Mouse (Mus musculus) cerebellum, adult 9-10 months (tissue): ENCODE results near the gene Fam117a.

Experiments
- DNase-seq: peaks from one replicate; pipeline ENCODE4 v3.0.0; 2022

Fam117a gene

DNA sequence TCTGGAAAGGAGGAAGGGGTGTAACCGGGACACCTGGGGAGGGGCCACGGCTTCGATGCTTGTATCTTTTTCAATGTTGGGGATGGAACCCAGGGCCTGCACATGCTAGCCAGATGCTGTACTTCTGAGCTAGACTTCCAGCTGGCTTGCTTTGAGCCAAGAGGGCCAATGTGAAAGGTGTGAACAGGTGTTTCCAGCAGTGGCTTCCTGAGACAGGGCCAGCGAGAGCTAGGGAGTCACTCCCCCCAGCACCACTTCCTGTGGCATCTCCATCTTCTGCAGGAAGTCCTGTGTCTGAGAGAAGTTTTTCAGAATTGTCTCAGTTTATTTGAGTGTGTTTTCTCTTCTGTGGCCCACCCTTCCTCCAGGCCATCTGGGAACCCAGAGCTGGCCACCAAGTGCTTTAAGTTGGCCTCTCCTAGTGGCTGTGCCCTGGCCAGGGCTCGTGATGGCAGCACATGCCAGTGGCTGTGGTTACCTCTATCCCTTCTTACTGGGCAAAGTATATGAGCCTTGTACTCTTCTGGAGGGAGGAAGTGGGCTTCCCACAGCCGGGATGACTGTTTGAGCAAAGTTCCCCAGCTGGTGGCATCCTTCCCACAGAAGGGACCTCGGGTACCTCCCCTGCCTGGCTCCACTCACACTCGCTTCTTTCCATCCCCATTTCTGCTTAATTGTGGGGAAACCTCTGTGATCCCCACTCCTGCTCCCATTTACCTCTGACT is 30.4 kb downstream of the Fam117a start:
- no peak for DNase-seq

GRCm38 (mm10) chr11:95368231-95368823 is 31.5 kb downstream of the Fam117a start:
- DNase-seq = no peak

DNA sequence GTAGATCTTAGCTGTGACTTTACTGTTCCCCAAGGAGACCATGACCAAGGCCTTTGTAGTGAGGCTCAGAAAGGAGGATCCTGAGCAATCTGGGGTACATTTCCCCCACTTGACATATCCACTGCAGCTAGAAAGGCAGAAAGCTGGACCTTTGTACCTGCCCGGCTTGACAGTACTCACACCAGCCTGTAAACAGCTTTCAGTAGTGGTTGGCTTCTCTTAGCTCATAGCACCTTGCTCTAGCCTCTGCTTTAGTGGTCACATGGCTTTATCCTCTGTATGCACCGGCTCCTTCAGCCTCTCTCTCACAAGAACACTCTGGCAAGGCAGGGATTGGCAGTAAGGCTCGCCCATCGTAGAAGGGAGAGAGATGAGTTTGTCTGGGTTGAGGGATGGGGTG is 32.1 kb downstream of the Fam117a start:
- no peak for DNase-seq

DNA sequence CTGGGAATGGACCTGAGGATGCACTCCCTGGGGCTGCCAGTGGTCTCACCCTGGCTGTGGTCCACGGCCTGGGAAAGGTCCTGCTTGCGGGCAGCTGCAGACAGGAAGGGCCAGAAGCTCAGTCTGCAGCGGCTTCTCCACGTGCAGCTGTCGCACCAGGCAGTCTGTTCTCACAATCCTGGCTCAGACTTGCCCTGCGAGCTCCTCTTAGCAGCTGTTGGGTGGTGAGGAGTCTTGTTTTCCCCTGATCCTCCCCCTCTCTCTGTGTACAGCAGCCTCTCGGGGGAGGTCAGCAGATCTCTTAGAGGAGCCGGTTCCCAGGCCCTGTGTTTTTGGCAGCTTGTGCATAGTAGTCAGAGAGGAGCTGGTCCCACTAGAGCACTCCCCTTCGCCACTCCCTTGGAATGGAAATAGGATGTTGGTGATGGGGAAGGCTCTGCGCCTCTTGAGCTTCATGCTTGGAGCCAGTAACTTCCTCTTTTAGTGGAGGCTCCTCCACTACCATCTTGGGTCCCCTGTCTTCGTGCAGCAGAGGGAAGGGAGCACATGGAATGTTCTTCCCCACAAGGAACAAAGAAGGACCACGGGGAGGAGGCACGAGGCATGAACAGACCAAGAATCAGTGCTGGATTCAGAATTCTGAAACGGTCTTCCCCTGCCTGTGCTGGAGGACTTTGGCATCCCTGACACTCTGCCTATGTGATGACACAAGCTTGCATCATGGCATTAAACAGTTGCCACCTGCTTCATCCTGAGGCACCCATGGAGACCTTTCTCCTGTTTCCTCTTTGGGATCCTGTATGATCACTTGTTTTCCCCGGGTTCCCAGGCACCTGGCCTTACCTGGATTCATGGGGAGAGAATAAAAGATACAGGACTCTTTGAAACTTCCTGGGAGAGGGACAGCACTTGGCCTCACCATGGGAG is 33.4 kb downstream of the Fam117a start:
- DNase-seq = no peak

GRCm38 (mm10) chr11:95371182-95371581 is 34.4 kb downstream of the Fam117a start:
- DNase-seq = no peak

DNA sequence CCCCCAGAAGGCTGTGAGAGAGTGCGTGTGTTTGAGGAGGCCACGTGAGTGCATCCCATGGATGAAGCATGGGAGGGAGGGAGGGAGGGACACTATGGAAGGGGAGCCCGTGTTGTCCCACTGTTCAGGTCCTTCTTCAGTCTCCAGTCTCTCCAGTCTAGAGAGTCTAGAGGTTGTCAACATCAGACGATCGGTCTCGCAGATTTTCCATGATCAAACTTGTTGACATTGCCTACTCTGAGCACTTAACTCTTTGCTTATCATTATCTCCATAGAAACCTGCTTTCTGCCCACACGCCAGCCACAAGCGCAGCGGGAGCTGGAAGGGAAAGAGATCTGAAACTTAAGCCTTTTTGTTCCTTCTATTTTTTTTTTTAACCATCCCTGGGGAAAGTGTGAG is 42.1 kb downstream of the Fam117a start:
- no peak for DNase-seq

- DNase-seq = no peak
Observed at GRCm38 (mm10) chr11:95379552-95379951, 42.7 kb downstream of the Fam117a start.

DNA sequence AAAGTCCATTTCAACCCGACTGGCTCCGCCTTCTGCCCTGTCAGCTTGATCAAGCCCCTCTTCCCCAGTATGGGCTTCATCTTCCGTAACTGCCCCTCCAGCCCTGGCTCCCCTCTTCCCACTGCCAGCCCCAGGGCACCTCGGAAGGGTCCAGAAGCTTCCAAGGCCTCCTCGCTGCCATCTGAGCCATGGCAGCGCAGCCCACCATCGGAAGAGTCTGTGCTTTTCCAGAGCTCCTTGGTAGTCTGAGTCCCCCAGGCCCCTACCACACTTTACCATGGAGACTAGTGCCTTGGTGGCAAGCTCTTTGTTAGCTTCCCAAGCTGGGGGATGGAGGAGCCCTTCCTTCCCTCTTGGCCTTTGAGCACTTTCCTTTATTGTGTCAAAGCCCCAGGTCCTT is 43.9 kb downstream of the Fam117a start:
- peak; percentile 18 for DNase-seq

- DNase-seq = peak; percentile 18
Observed at GRCm38 (mm10) chr11:95381146-95381545, 44.3 kb downstream of the Fam117a start.

- DNase-seq = peak; percentile 60
Observed at GRCm38 (mm10) chr11:95383331-95383986, 46.6 kb downstream of the Fam117a start.

GRCm38 (mm10) chr11:95384004-95384318 is 47.1 kb downstream of the Fam117a start:
- no peak for DNase-seq

DNA sequence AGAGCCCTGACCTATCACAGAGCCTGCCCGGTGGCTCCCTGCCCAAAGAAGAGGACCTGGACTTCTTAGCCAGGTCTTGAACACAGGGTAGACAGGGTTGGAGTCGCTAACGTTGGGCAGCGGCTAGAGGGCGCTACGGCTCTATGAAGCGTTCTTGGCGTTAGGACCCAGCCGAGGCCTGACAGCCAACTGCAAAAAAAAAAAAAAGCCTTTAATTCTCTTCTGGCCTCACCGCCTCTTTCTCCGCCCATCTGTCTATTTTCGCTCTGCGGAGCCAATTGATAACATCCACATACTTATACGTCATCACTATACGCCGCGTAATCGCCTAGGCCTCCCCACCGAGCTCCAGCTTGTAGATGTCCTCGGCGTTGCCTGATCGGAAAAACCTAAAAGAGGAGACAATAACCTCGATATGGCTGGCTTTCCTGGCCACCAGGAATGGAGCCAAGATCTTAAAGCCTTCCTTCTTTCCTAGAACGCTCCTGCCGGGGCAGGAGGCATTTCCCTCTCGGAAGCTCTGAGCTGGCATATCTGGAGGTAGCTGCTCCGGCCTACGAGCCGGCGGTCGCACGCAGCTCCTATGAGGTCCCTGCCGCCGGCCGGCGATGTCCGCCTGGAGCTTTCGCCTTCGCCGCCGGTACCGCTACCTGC is 47.6 kb downstream of the Fam117a start, which contains the start of gene Slc35b1:
TSS of gene Slc35b1 (plus strand) at position 374 of the 654 bp plus-strand sequence.
- DNase-seq = peak; percentile 99

DNA sequence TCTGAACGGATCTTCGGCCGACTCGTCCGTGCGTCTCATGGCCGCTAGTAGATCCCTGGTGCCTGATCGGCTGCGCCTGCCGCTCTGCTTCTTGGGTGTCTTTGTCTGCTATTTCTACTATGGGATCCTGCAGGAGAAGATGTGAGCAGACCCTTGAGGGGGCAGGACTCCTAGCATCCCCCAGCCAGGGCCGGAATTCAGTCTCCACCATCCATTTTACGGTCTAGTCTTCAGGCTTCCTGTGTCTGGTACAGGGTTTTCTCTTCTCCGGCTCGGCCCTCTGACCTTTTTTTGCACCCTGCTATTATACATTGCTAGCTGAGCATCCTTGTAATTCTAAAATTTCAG is 48.1 kb downstream of the Fam117a start:
- DNase-seq = no peak

- peak; percentile 27 for DNase-seq
Observed at GRCm38 (mm10) chr11:95387354-95387753, 50.5 kb downstream of the Fam117a start.

GRCm38 (mm10) chr11:95389006-95389405 is 52.2 kb downstream of the Fam117a start:
- DNase-seq = peak; percentile 67

DNA sequence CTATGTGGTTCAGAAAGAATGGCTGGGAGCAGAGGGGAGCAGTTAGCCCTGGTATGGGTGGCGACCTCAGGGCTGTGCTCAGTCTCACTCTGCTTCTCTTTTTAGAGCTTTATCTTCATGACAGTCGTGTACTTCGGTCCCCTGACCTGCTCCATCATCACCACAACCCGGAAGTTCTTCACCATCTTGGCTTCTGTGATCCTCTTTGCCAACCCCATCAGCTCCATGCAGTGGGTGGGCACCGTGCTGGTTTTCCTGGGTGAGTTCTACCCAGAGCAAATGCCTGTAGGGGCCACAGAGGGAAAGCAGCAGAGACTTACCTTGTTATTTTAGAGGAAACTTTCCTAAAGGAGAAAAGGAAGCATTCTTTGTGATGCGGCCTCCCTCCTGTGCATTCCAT is 53.6 kb downstream of the Fam117a start:
- DNase-seq = peak; percentile 34

- DNase-seq = peak; percentile 58
Observed at GRCm38 (mm10) chr11:95391201-95391600, 54.4 kb downstream of the Fam117a start.

DNA sequence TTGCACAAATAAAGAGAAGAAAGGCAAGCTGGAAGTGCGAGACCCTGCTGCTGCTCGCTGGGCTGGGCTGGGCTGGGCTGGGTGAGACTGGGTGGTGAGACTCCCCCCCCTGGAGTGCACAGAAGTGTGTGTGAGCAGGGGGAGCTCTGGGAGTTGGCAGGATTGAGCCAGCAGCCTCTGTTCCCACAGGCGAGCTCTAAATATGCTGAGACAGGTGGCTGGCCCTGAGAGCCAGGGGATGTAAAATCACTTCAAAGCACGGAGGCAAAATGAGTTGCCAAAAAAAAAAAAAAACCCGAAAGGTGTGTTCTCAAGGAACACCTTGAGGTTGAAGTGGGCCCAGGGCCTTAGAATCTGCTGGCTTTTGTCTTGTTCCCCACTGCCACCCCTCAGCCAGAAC is 54.9 kb downstream of the Fam117a start:
- peak; percentile 87 for DNase-seq

- peak; percentile 89 for DNase-seq
Observed at GRCm38 (mm10) chr11:95392223-95392667, 55.4 kb downstream of the Fam117a start.

- peak; percentile 61 for DNase-seq
Observed at GRCm38 (mm10) chr11:95392708-95393499, 56.1 kb downstream of the Fam117a start.

- peak; percentile 51 for DNase-seq
Observed at GRCm38 (mm10) chr11:95393500-95393816, 56.6 kb downstream of the Fam117a start.

DNA sequence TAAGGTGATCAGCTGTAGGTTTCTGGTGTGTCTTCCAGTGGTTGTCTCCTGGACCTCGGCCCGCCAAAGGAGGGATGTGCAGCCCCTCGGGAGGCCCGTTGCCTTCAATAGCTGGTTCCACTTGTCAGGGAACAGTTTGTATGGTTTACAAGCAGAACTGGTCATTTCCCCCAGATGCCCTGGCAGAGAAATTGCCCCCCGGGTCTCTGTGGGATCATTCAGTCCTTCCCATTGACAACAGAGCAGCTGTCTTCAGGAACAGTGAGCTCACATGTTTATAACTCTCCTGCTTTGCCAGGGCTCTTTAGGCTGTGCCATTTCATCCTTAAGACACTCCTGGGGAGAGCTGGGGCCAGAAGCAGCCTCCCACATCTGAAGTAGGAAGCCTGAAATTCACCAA is 57.3 kb downstream of the Fam117a start:
- DNase-seq = peak; percentile 54
